Mouse (Mus musculus): ENCODE data around the gene Zfr2.

- no peak for TF ChIP-seq CTCF (IDR thresholded peaks at IDR 0.05; ENCODE audit: borderline replicate concordance, insufficient read depth, low read depth, low read length)
- no peak for TF ChIP-seq POLR2A (IDR thresholded peaks at IDR 0.05; ENCODE audit: borderline replicate concordance, insufficient read depth, low read length)
These were observed 3.7 kb downstream of the Zfr2 start for GRCm38 (mm10) chr10:81236471-81237268.
